Mouse (Mus musculus): ENCODE measurements around the gene March7. TPM values are rescaled to one million over a fixed set of nuclear protein-coding genes. Genes with fewer than 3 reads are reported as not detected.

The March7 gene
- 195 to 223 TPM (median 201 TPM) in 4 replicates for total RNA-seq (2023)

GRCm38 (mm10) chr2:60209703-60210651 lies at the start of gene March7, which contains the start of gene Baz2b:
Gene March7 (plus strand): TSS chr2:60209887.
Gene Baz2b (minus strand): TSS chr2:60209839.

GRCm38 (mm10) chr2:60284467-60284821 lies 74.8 kb downstream of the March7 start, which contains the start of gene Cd302:
Gene Cd302 (minus strand): TSS chr2:60284488.

Other genes with a start within 250 kb of the March7 start
- gene Baz2b, start within 50 bp of the March7 start, total RNA-seq (2023), result 222 to 258 TPM (median 237 TPM) in 4 replicates
- 0.43 to 1.1 TPM (median 1.0 TPM) in 3 of 4 replicates, not detected in the other for gene Cd302, start 74.6 kb downstream of the March7 start, total RNA-seq (2023)
- 7.2 to 8.0 TPM (median 7.3 TPM) in 4 replicates for gene Ly75, start 173.4 kb downstream of the March7 start, total RNA-seq (2023)

Data from B cell, adult 62 days (primary cell).